Mouse (Mus musculus): ENCODE measurements around the gene Sox13. TPM values are rescaled to one million over a fixed set of nuclear protein-coding genes. Genes with fewer than 3 reads are reported as not detected.

Sox13 gene
- total and polyA plus RNA-seq, 3 experiments = 0.03 TPM; not detected in 2

GRCm38 (mm10) chr1:133451025-133451424 lies 26.8 kb upstream of the Sox13 start:
- no peaks in the 10 kb centered on the region for H3K79me2 ChIP-seq (ENCODE audit: control insufficient read depth, insufficient read depth, low read length, poor library complexity)
- TF ChIP-seq RAD21 (IDR thresholded peaks at IDR 0.05; ENCODE audit: low read depth, low read length) = no peak
- TF ChIP-seq BHLHE40 (IDR thresholded peaks at IDR 0.05; ENCODE audit: borderline replicate concordance, low read depth, low read length) = no peak
- no peak for TF ChIP-seq MYC (IDR thresholded peaks at IDR 0.05; ENCODE audit: low read depth, low read length)
- TF ChIP-seq ZMIZ1 (IDR thresholded peaks at IDR 0.05; ENCODE audit: low read depth, low read length) = no peak
- no peak for TF ChIP-seq GATA1 (IDR thresholded peaks at IDR 0.05; ENCODE audit: low read depth, low read length)
- TF ChIP-seq KAT2A (conservative IDR thresholded peaks at IDR 0.05; ENCODE audit: low read depth, low read length) = no peak
- TF ChIP-seq USF1 (IDR thresholded peaks at IDR 0.05; ENCODE audit: low read depth, low read length) = no peak
- no peak for TF ChIP-seq UBTF (IDR thresholded peaks at IDR 0.05; ENCODE audit: borderline replicate concordance, insufficient read depth, low read depth, low read length)
- no peak for TF ChIP-seq ZKSCAN1 (IDR thresholded peaks at IDR 0.05; ENCODE audit: low read depth, low read length)
- no peak for TF ChIP-seq JUND (IDR thresholded peaks at IDR 0.05; ENCODE audit: low read depth, low read length)
- TF ChIP-seq POLR2AphosphoS2 (IDR thresholded peaks at IDR 0.05; ENCODE audit: low read length) = no peak
- no peak for TF ChIP-seq CHD2 (IDR thresholded peaks at IDR 0.05; ENCODE audit: low read length)
- TF ChIP-seq E2F4 (IDR thresholded peaks at IDR 0.05; ENCODE audit: borderline replicate concordance, low read depth, low read length) = no peak
- no peak for TF ChIP-seq POLR2A (IDR thresholded peaks at IDR 0.05; ENCODE audit: control insufficient read depth in 1 of 2, insufficient read depth in 1 of 2, low read depth in 1 of 2, low read length in 2 of 2, poor library complexity in 1 of 2)
- TF ChIP-seq MAFK (IDR thresholded peaks at IDR 0.05; ENCODE audit: borderline replicate concordance, low read depth, low read length) = no peak
- no peaks in the 10 kb centered on the region for H3K4me1 ChIP-seq (ENCODE audit: control insufficient read depth in 1 of 2, insufficient read depth in 2 of 2, low read length in 2 of 2)
- DNase-seq (ENCODE audit: low read depth, low spot score) = no peak
- no peaks in the 10 kb centered on the region for H3K9me3 ChIP-seq (replicated peaks; ENCODE audit: insufficient read depth, low read length)
- H3K36me3 ChIP-seq (ENCODE audit: control insufficient read depth in 1 of 2, insufficient read depth in 2 of 2, low read length in 2 of 2) = no peaks in the 10 kb centered on the region
- H3K27ac ChIP-seq (ENCODE audit: control insufficient read depth, low read depth, low read length) = no peak overlapping the region
- H3K4me3 ChIP-seq (ENCODE audit: control insufficient read depth in 1 of 2, insufficient read depth in 1 of 2, low read depth in 2 of 2, low read length in 2 of 2) = no peak overlapping the region
- H3K9ac ChIP-seq (ENCODE audit: control insufficient read depth, low read depth, low read length, poor library complexity, severe bottlenecking) = no peak overlapping the region
- peaks cover 4% of the 10 kb centered on the region in 2 experiments; a peak in 2 of 4 replicates for H3K27me3 ChIP-seq (ENCODE audit: control insufficient read depth in 1 of 2, insufficient read depth in 2 of 2, low read length in 2 of 2)

- H3K9me3 ChIP-seq (replicated peaks; ENCODE audit: insufficient read depth, low read length) = no peaks in the 10 kb centered on the region
- H3K27me3 ChIP-seq (ENCODE audit: control insufficient read depth in 1 of 2, insufficient read depth in 2 of 2, low read length in 2 of 2) = peaks cover 2 to 9% of the 10 kb centered on the region in 2 experiments
- TF ChIP-seq USF1 (IDR thresholded peaks at IDR 0.05; ENCODE audit: low read depth, low read length) = no peak
- no peak for TF ChIP-seq MYB (IDR thresholded peaks at IDR 0.05; ENCODE audit: low read depth, low read length)
- TF ChIP-seq EP300 (IDR thresholded peaks at IDR 0.05; ENCODE audit: low read depth in 1 of 2, low read length in 2 of 2) = no peak
- TF ChIP-seq ELF1 (IDR thresholded peaks at IDR 0.05; ENCODE audit: low read depth, low read length) = no peak
- TF ChIP-seq JUND (IDR thresholded peaks at IDR 0.05; ENCODE audit: low read depth, low read length) = no peak
- no peak for TF ChIP-seq ZNF384 (IDR thresholded peaks at IDR 0.05; ENCODE audit: low read depth, low read length)
- TF ChIP-seq NELFE (IDR thresholded peaks at IDR 0.05; ENCODE audit: low read depth, low read length) = no peak
- TF ChIP-seq GABPA (IDR thresholded peaks at IDR 0.05; ENCODE audit: low read depth, low read length) = no peak
- TF ChIP-seq CHD2 (IDR thresholded peaks at IDR 0.05; ENCODE audit: low read length) = no peak
- TF ChIP-seq ETS1 (IDR thresholded peaks at IDR 0.05; ENCODE audit: low read depth, low read length) = no peak
- no peak for TF ChIP-seq CHD1 (IDR thresholded peaks at IDR 0.05; ENCODE audit: low read depth, low read length)
- no peak for TF ChIP-seq POLR2AphosphoS2 (IDR thresholded peaks at IDR 0.05; ENCODE audit: low read length)
- TF ChIP-seq MAZ (IDR thresholded peaks at IDR 0.05; ENCODE audit: low read depth, low read length) = no peak
- TF ChIP-seq MEF2A (IDR thresholded peaks at IDR 0.05; ENCODE audit: extremely low read depth, insufficient replicate concordance, low read depth, low read length, poor library complexity, severe bottlenecking) = no peak
- no peak for TF ChIP-seq SMC3 (IDR thresholded peaks at IDR 0.05; ENCODE audit: low read depth, low read length)
- TF ChIP-seq ZC3H11A (IDR thresholded peaks at IDR 0.05; ENCODE audit: low read depth, low read length) = no peak
- TF ChIP-seq ZKSCAN1 (IDR thresholded peaks at IDR 0.05; ENCODE audit: low read depth, low read length) = no peak
- H3K27ac ChIP-seq (ENCODE audit: control insufficient read depth, low read depth, low read length) = no peak overlapping the region
- no peaks in the 10 kb centered on the region for H3K79me2 ChIP-seq (ENCODE audit: control insufficient read depth, insufficient read depth, low read length, poor library complexity)
- no peak overlapping the region for H3K9ac ChIP-seq (ENCODE audit: control insufficient read depth, low read depth, low read length, poor library complexity, severe bottlenecking)
- no peaks in the 10 kb centered on the region for H3K4me1 ChIP-seq (ENCODE audit: control insufficient read depth in 1 of 2, insufficient read depth in 2 of 2, low read length in 2 of 2)
- no peak overlapping the region for H3K4me3 ChIP-seq (ENCODE audit: control insufficient read depth in 1 of 2, insufficient read depth in 1 of 2, low read depth in 2 of 2, low read length in 2 of 2)
- H3K36me3 ChIP-seq (ENCODE audit: control insufficient read depth in 1 of 2, insufficient read depth in 2 of 2, low read length in 2 of 2) = no peaks in the 10 kb centered on the region
- DNase-seq (ENCODE audit: low read depth, low spot score) = no peak
Observed at GRCm38 (mm10) chr1:133448351-133448931, 24.3 kb upstream of the Sox13 start.
